Mouse (Mus musculus) ES-E14 (cell line): Measurements from ENCODE around the gene Cmya5. TPM values are rescaled to one million over a fixed set of nuclear protein-coding genes. Genes with fewer than 3 reads are reported as not detected.

Experiments used
- DNase-seq: peaks from one replicate; pipeline ENCODE4 v3.0.0-alpha.2; 2013; ENCODE audit warnings: low read depth, low spot score
- H3K27ac ChIP-seq: 2 replicates; pipeline ENCODE4 v1.5.1; 2012; ENCODE audit warnings: low read depth, mild to moderate bottlenecking, low read length, moderate library complexity, mixed read lengths; ENCODE audit not compliant: poor library complexity, insufficient read depth, severe bottlenecking
- H3K36me3 ChIP-seq: 2 replicates; pipeline ENCODE4 v1.6.1; 2012; ENCODE audit warnings: mild to moderate bottlenecking, low read length, moderate library complexity, mixed read lengths; ENCODE audit not compliant: control insufficient read depth, poor library complexity, insufficient read depth, severe bottlenecking
- H3K4me1 ChIP-seq, 2 experiments: fragments of 150-350 bp in 1 of 2; sonication (generic) in 1 of 2; 2 replicates each; pipeline ENCODE4 v1.6.1; 2012; ENCODE audit warnings: low read length in 2 of 2, mild to moderate bottlenecking in 1 of 2, mixed read lengths in 1 of 2; ENCODE audit not compliant: control insufficient read depth in 2 of 2, insufficient read depth in 2 of 2, poor library complexity in 1 of 2
- H3K4me3 ChIP-seq, 2 experiments: fragments of 150-350 bp in 1 of 2; sonication (generic) in 1 of 2; 2 replicates each; pipeline ENCODE4 v1.5.1; 2012; ENCODE audit warnings: low read length in 2 of 2, low read depth in 1 of 2, mild to moderate bottlenecking in 1 of 2, mixed read lengths in 1 of 2; ENCODE audit not compliant: insufficient read depth in 1 of 2, poor library complexity in 1 of 2, severe bottlenecking in 1 of 2
- H3K9ac ChIP-seq: 2 replicates; pipeline ENCODE4 v1.6.1; 2012; ENCODE audit warnings: low read depth, mild to moderate bottlenecking, low read length, mixed read lengths; ENCODE audit not compliant: poor library complexity, insufficient read depth, severe bottlenecking
- H3K9me3 ChIP-seq: fragments of 150-350 bp; sonication (generic); 2 replicates; pipeline ENCODE4 v1.6.1; 2012; ENCODE audit warnings: low read depth, mild to moderate bottlenecking, low read length; ENCODE audit not compliant: control insufficient read depth, insufficient read depth
- CHD2 ChIP-seq: IDR thresholded peaks from 2 replicates; pipeline ENCODE4 v1.6.1; 2014; ENCODE audit warnings: mild to moderate bottlenecking, low read depth, low read length, inconsistent platforms
- HCFC1 ChIP-seq: IDR thresholded peaks from 2 replicates; pipeline ENCODE4 v1.6.1; 2012; ENCODE audit warnings: low read length, inconsistent platforms, borderline replicate concordance; ENCODE audit not compliant: insufficient read depth
- MAFK ChIP-seq: IDR thresholded peaks from 2 replicates; pipeline ENCODE4 v1.6.1; 2014; ENCODE audit warnings: mild to moderate bottlenecking, low read depth, low read length, inconsistent platforms; ENCODE audit not compliant: insufficient read depth
- ZC3H11A ChIP-seq: IDR thresholded peaks from 2 replicates; pipeline ENCODE4 v1.6.1; 2012; ENCODE audit warnings: low read depth, mild to moderate bottlenecking, inconsistent platforms, low read length, borderline replicate concordance
- ZNF384 ChIP-seq: IDR thresholded peaks from 2 replicates; pipeline ENCODE4 v1.6.1; 2012; ENCODE audit warnings: low read depth, low read length, inconsistent platforms
- in situ Hi-C, 2 experiments: fragments of 600-800 bp; cut with MboI; formaldehyde crosslinking; loops; one replicate each; pipeline ENCODE4 v1.15.1; 2025; ENCODE audit warnings: low sequenced_read_pairs in 2 of 2, inconsistent platforms in 1 of 2; ENCODE audit not compliant: unreplicated experiment in 2 of 2
- total RNA-seq: library from RNA; depleted of rRNA; stranded (reverse); fragments of 300-350 nt; gene quantifications from 2 replicates; pipeline ENCODE4 v1.2.3, GENCODE M21; 2012

Cmya5 gene
- total RNA-seq, 1 experiment: 0.49 TPM

DNA sequence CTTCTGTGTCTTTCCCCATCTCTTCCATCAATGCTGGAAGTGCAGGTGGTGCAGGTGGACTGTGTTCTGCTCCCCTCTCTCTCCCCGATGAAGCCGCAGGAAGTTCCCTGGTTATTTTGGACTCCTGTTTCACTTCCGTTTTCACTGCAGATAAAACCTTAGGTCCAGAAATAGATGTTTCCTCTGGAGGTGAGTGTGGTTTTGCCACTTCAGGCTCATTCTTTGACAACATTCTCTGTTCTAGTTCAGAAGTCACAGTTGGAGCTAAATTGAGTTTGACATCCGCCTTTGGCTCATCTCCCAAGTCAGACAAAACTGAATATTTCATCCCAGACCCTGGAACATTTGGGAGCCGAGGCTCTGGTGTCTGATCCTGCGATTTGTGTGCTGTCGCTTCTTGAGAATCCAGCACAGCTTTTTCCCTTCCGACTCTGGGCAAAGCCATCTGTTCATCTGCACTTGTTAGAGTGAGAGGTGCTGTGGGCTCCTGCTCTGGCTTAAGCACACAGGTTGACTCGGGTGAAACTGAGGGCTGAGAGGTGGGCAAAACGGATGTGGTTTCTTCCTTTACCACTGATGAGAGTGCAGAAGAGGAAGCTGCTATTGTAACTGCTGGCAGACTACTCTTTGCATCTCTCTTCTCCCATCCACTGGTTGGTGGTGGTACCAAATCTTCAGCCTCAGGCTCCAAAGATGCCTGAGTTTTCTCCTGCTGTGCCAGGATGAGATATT, 50.2 kb downstream of the Cmya5 start:
- Histone ChIP-seq H3K9ac (no peak overlapping the region), H3K27ac (no peak overlapping the region), H3K4me1 (no peaks in the 10 kb centered on the region), H3K4me3 (no peak overlapping the region), H3K36me3 (no peaks in the 10 kb centered on the region), H3K9me3 (no peaks in the 10 kb centered on the region)
- no peak for DNase-seq
- in situ Hi-C loops: no loop called here
- TF ChIP-seq ZC3H11A (no peak), MAFK (no peak), ZNF384 (no peak), CHD2 (no peak), HCFC1 (no peak)

DNA sequence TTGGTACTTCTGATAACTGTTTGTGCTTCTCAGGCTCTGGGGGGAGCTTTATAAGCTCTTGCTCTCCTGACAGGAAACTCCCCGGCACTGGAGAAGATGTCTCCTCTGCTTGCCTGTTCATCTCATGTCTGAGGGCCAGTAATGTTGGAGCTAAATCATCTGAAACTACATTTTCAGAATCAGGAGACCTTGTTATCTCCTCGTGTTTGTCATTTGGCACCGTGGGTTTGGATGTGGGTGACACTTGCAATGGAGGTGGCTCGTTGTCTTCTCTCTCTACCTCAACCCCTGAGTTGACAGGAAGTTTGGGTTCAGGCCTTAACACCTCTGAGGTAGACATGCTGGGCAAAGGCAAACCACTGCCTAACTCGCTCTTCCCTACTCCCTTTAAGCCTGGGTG, 50.8 kb downstream of the Cmya5 start:
- Histone ChIP-seq H3K27ac (no peak overlapping the region), H3K36me3 (no peaks in the 10 kb centered on the region), H3K9me3 (no peaks in the 10 kb centered on the region), H3K4me3 (no peak overlapping the region), H3K9ac (no peak overlapping the region), H3K4me1 (no peaks in the 10 kb centered on the region)
- in situ Hi-C loops: no loop called here
- DNase-seq: no peak
- TF ChIP-seq CHD2: no peak
- TF ChIP-seq ZNF384: no peak
- no peak for TF ChIP-seq HCFC1
- no peak for TF ChIP-seq MAFK
- TF ChIP-seq ZC3H11A: no peak

DNA sequence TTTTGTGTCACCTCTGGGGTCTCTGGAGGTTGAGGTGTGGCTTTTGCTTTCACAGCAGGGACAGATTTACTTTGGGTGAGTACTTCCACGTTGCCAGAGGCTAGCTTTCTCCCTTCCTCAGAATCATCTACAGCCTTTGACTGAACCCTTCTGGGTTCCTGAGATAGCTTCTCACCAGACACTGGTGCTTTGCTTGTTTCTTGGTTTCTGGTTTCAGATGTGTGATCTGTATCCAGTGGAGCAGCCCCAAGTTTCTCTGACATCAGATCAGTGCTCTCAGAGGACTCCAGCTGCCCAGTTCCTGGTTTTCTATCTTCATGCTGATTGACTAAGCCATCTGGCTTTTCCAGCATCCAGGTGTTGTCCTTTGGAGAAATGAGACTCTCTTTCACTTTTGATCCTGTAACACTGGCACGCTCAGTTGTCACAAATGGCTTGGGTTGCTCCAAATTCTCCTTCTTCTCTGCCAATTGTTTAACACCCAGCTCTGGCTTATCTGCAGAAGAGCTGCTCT, 51.6 kb downstream of the Cmya5 start:
- in situ Hi-C loops: no loop called here

DNA sequence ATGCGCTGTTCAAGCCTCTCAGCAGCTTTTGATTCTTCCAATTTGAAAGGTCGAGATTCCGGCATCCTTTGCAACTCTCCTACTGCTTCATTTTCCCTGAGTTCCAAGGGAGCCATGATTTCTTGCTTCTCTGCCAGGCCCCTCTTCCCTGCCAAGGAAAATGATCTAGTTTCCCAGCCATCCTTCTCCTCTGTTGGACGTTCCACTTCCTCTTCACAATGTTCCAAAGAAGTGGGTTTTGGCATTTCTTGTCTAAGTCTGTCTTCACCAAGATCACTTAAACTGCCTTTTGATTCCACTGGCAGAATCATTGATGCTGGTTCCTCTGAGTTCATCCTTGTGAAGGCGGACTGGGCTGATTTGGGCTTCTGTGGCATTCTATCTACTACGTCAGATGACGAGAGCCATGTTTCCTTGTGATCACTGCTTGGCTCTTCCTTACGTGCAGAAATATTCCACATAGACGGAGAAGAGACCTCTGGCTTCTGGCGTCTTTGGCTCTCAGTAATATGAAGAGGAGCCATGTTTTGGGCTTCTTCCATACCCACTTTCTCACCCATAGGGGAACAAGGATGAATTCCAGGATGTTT, 52.6 kb downstream of the Cmya5 start:
- Histone ChIP-seq H3K36me3 (no peaks in the 10 kb centered on the region), H3K4me3 (no peak overlapping the region), H3K4me1 (no peaks in the 10 kb centered on the region), H3K9ac (no peak overlapping the region), H3K9me3 (no peaks in the 10 kb centered on the region), H3K27ac (no peak overlapping the region)
- DNase-seq: no peak
- TF ChIP-seq ZNF384: no peak
- no peak for TF ChIP-seq MAFK
- no peak for TF ChIP-seq ZC3H11A
- no peak for TF ChIP-seq CHD2
- no peak for TF ChIP-seq HCFC1
- in situ Hi-C loops: no loop called here

More for the DNA sequence above, 51.6 kb downstream of the Cmya5 start:
- Histone ChIP-seq H3K9ac (no peak overlapping the region), H3K4me1 (no peaks in the 10 kb centered on the region), H3K27ac (no peak overlapping the region), H3K9me3 (no peaks in the 10 kb centered on the region), H3K36me3 (no peaks in the 10 kb centered on the region), H3K4me3 (no peak overlapping the region)
- TF ChIP-seq ZC3H11A: no peak
- TF ChIP-seq MAFK: no peak
- no peak for TF ChIP-seq HCFC1
- no peak for TF ChIP-seq ZNF384
- DNase-seq: no peak
